Mouse (Mus musculus) liver, embryonic 15.5 days (tissue): ENCODE data around the gene Fuca2. TPM values are rescaled to one million over a fixed set of nuclear protein-coding genes. Genes with fewer than 3 reads are reported as not detected.
A peak's percentile ranks its signal among the peaks of the same experiment; 100 is the strongest.

Experiments used
- ATAC-seq: fragments of 200-750 bp; cut with Nextera tagmentation; 2 replicates; pipeline ENCODE4 v1.8.0; 2017; ENCODE audit warnings: moderate number of reproducible peaks, mild to moderate bottlenecking, moderate library complexity; ENCODE audit not compliant: insufficient read depth
- H3K27ac ChIP-seq: fragments of 300-500 bp; sonication (generic); replicated peaks from 2 replicates; pipeline ENCODE4 v1.5.1; 2015; ENCODE audit warnings: mild to moderate bottlenecking, inconsistent platforms
- H3K27me3 ChIP-seq: fragments of 300-500 bp; sonication (generic); 2 replicates; pipeline ENCODE4 v1.6.1; 2015; ENCODE audit warnings: mild to moderate bottlenecking, inconsistent platforms
- H3K36me3 ChIP-seq: fragments of 300-500 bp; sonication (generic); replicated peaks from 2 replicates; pipeline ENCODE4 v1.6.1; 2015; ENCODE audit warnings: moderate library complexity, mild to moderate bottlenecking, inconsistent platforms
- H3K4me1 ChIP-seq: fragments of 300-500 bp; sonication (generic); replicated peaks from 2 replicates; pipeline ENCODE4 v1.6.1; 2015; ENCODE audit warnings: inconsistent platforms
- H3K4me2 ChIP-seq: fragments of 300-500 bp; sonication (generic); 2 replicates; pipeline ENCODE4 v1.6.1; 2015; ENCODE audit warnings: moderate library complexity, mild to moderate bottlenecking, inconsistent platforms
- H3K4me3 ChIP-seq: fragments of 300-500 bp; sonication (generic); replicated peaks from 2 replicates; pipeline ENCODE4 v1.5.1; 2015; ENCODE audit warnings: mild to moderate bottlenecking, inconsistent platforms
- H3K9ac ChIP-seq: fragments of 300-500 bp; sonication (generic); 2 replicates; pipeline ENCODE4 v1.6.1; 2015; ENCODE audit warnings: moderate library complexity, mild to moderate bottlenecking, inconsistent platforms
- H3K9me3 ChIP-seq: fragments of 300-500 bp; sonication (generic); replicated peaks from 2 replicates; pipeline ENCODE4 v1.6.1; 2016; ENCODE audit warnings: inconsistent platforms
- WGBS: fragments of 180-500 bp; shearing (Covaris S2); methylation state at CpG from one replicate; pipeline ENCODE4 v1.1.7; 2015; ENCODE audit warnings: mixed read lengths; ENCODE audit not compliant: insufficient replicate concordance; 5-methylcytosine and 5-hydroxymethylcytosine counted together
- polyA plus RNA-seq: library from polyadenylated mRNA; unstranded; fragments of >200 nt; fragmentation: Nextera tagmentation; extraction: Ambion mirVana; gene quantifications from 2 replicates; pipeline ENCODE4 v1.2.1, GENCODE M21; 2015

Fuca2 gene
- polyA plus RNA-seq, 1 experiment from 2014 or later = 57.3 TPM

GRCm38 (mm10) chr10:13565080-13565448, 65.7 kb downstream of the Fuca2 start:
- Histone ChIP-seq H3K27me3 (no peaks in the 10 kb centered on the region), H3K4me1 (no peaks in the 10 kb centered on the region), H3K4me3 (no peak overlapping the region), H3K36me3 (peaks cover 33% of the 10 kb centered on the region), H3K9me3 (no peaks in the 10 kb centered on the region), H3K27ac (no peak overlapping the region), H3K9ac (no peak overlapping the region), H3K4me2 (peak overlapping the region; percentile 9; the same call in 1 of the 2 replicates)
- ATAC-seq = no peak
- WGBS = 51% methylated on average over 8 of the region's 8 CpGs

DNA sequence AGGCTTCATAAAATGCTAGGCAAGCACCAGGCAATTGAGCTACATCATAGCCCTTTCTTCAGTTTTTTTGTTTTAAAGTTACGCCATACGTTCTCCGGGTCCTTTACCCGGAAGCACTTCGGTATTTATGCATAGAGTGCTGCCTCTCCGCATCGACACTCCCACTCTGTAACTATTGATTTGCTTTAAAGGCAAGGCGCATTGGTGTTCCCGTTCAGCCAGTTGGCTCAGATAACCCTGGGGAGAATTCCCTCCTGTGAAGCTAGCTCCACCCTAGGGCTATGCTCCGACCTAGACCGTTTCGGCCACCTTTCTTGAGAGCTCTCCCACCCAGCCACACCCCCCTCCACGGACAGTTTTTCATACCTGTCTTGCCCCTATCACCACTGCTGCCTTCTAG, 67.1 kb downstream of the Fuca2 start:
- Histone ChIP-seq H3K27ac (no peak overlapping the region), H3K36me3 (peaks cover 22% of the 10 kb centered on the region), H3K9me3 (no peaks in the 10 kb centered on the region), H3K4me1 (no peaks in the 10 kb centered on the region), H3K4me2 (no peak overlapping the region), H3K27me3 (no peaks in the 10 kb centered on the region), H3K9ac (no peak overlapping the region), H3K4me3 (no peak overlapping the region; the same call in 1 of the 2 replicates)
- no peak for ATAC-seq
- 62% methylated on average over 13 of the region's 13 CpGs for WGBS

Other genes starting within 250 kb of the Fuca2 start
- 4.6 and 4.7 TPM in 2 replicates for gene Phactr2, start 25.1 kb upstream of the Fuca2 start, polyA plus RNA-seq
- 1.9 and 2.0 TPM in 2 replicates for gene Adat2, start 53.4 kb downstream of the Fuca2 start, polyA plus RNA-seq
- gene Pex3, start 53.6 kb downstream of the Fuca2 start, polyA plus RNA-seq = 8.4 and 8.9 TPM in 2 replicates